Mouse (Mus musculus) kidney, postnatal 0 days (tissue): ENCODE results near the gene Eif3a. TPM values are rescaled to one million over a fixed set of nuclear protein-coding genes. Genes with fewer than 3 reads are reported as not detected.

Experiments used
- ATAC-seq: fragments of 200-750 bp; cut with Nextera tagmentation; replicated peaks from 2 replicates; pipeline ENCODE4 v1.8.0; 2017; ENCODE audit warnings: low read depth, moderate number of reproducible peaks, moderate TSS enrichment, moderate library complexity; ENCODE audit not compliant: low FRiP score
- DNase-seq: peaks from one replicate; pipeline ENCODE4 v3.0.0-alpha.2; 2016; ENCODE audit warnings: low spot score
- H3K27ac ChIP-seq: fragments of 300-500 bp; sonication (generic); 2 replicates; pipeline ENCODE4 v1.5.1; 2014; ENCODE audit warnings: mild to moderate bottlenecking
- H3K27me3 ChIP-seq: fragments of 300-500 bp; sonication (generic); 2 replicates; pipeline ENCODE4 v1.6.1; 2014; ENCODE audit warnings: low read length, mixed read lengths; ENCODE audit not compliant: insufficient read depth
- H3K36me3 ChIP-seq: fragments of 300-500 bp; sonication (generic); 2 replicates; pipeline ENCODE4 v1.6.1; 2014; ENCODE audit warnings: low read length, mixed read lengths; ENCODE audit not compliant: insufficient read depth
- H3K4me1 ChIP-seq: fragments of 300-500 bp; sonication (generic); replicated peaks from 2 replicates; pipeline ENCODE4 v1.6.1; 2014; ENCODE audit warnings: antibody characterized with exemption, low read length, mixed read lengths; ENCODE audit not compliant: insufficient read depth
- H3K4me2 ChIP-seq: fragments of 300-500 bp; sonication (generic); 2 replicates; pipeline ENCODE4 v1.6.1; 2014; ENCODE audit warnings: mild to moderate bottlenecking, low read length, moderate library complexity, mixed read lengths
- H3K4me3 ChIP-seq: fragments of 300-500 bp; sonication (generic); replicated peaks from 2 replicates; pipeline ENCODE4 v1.5.1; 2014; ENCODE audit warnings: low read depth, low read length
- H3K9ac ChIP-seq: fragments of 300-500 bp; sonication (generic); 2 replicates; pipeline ENCODE4 v1.6.1; 2014; ENCODE audit warnings: low read depth, low read length
- H3K9me3 ChIP-seq: fragments of 300-500 bp; sonication (generic); replicated peaks from 2 replicates; pipeline ENCODE4 v1.6.1; 2016; ENCODE audit warnings: low read length, inconsistent platforms, mixed read lengths
- CTCF ChIP-seq: IDR thresholded peaks from 2 replicates; pipeline ENCODE4 v1.5.1; 2016; ENCODE audit warnings: antibody characterized with exemption, low read depth, mild to moderate bottlenecking, moderate library complexity
- WGBS: fragments of 180-500 bp; shearing (Covaris S2); extraction: QIAGEN DNeasy Blood & Tissue Kit; methylation state at CpG from one replicate; pipeline ENCODE4 v1.1.7; 2014; 5-methylcytosine and 5-hydroxymethylcytosine counted together
- polyA plus RNA-seq: library from polyadenylated mRNA; unstranded; fragments of >200 nt; fragmentation: Nextera tagmentation; extraction: Ambion mirVana; gene quantifications from 2 replicates; pipeline ENCODE4 v1.2.1, GENCODE M21; 2015

Eif3a gene
- polyA plus RNA-seq, 1 experiment from 2014 or later, result 97.2 TPM

- ATAC-seq (no peak), DNase-seq (no peak)
- Histone ChIP-seq H3K4me2 (no peak overlapping the region), H3K36me3 (0 out of 2 replicates have a peak, but pooled peaks cover under 1% of the 10 kb centered on the region), H3K27ac (no peak overlapping the region), H3K27me3 (no peaks in the 10 kb centered on the region), H3K4me1 (peaks cover 3% of the 10 kb centered on the region; the same call in 1 of the 2 replicates), H3K4me3 (no peak overlapping the region), H3K9ac (no peak overlapping the region), H3K9me3 (no peaks in the 10 kb centered on the region)
- WGBS, result 85% methylated on average over 2 of the region's 2 CpGs
- TF ChIP-seq CTCF, result no peak
Measured at GRCm38 (mm10) chr19:60809927-60810326, 19.5 kb upstream of the Eif3a start.

- Histone ChIP-seq H3K27ac (no peak overlapping the region), H3K9me3 (no peaks in the 10 kb centered on the region), H3K36me3 (no peaks in the 10 kb centered on the region), H3K9ac (no peak overlapping the region), H3K27me3 (no peaks in the 10 kb centered on the region), H3K4me2 (no peak overlapping the region), H3K4me3 (no peak overlapping the region), H3K4me1 (no peaks in the 10 kb centered on the region)
- no peak for DNase-seq
- no peak for TF ChIP-seq CTCF
- 59% methylated on average over 2 of the region's 2 CpGs for WGBS
- no peak for ATAC-seq
Measured at GRCm38 (mm10) chr19:60804903-60805302, 14.4 kb upstream of the Eif3a start.

GRCm38 (mm10) chr19:60799867-60800569 is 9.6 kb upstream of the Eif3a start:
- H3K27me3 ChIP-seq, result no peaks in the 10 kb centered on the region
- no peak overlapping the region for H3K4me3 ChIP-seq
- DNase-seq (no peak), ATAC-seq (no peak)
- 75% methylated on average over 7 of the region's 7 CpGs for WGBS
- no peaks in the 10 kb centered on the region for H3K36me3 ChIP-seq
- H3K27ac ChIP-seq, result no peak overlapping the region
- H3K4me1 ChIP-seq, result no peaks in the 10 kb centered on the region
- no peak for TF ChIP-seq CTCF
- no peak overlapping the region for H3K4me2 ChIP-seq
- no peak overlapping the region for H3K9ac ChIP-seq
- no peaks in the 10 kb centered on the region for H3K9me3 ChIP-seq

GRCm38 (mm10) chr19:60797415-60797814 is 7.0 kb upstream of the Eif3a start:
- DNase-seq (no peak), ATAC-seq (no peak)
- H3K4me3 ChIP-seq, result no peak overlapping the region
- no peak for TF ChIP-seq CTCF
- no peak overlapping the region for H3K4me2 ChIP-seq
- WGBS, result 80% methylated on average over 2 of the region's 2 CpGs
- H3K27ac ChIP-seq, result no peak overlapping the region
- no peaks in the 10 kb centered on the region for H3K27me3 ChIP-seq
- no peaks in the 10 kb centered on the region for H3K4me1 ChIP-seq
- H3K9me3 ChIP-seq, result no peaks in the 10 kb centered on the region
- no peaks in the 10 kb centered on the region for H3K36me3 ChIP-seq
- H3K9ac ChIP-seq, result no peak overlapping the region

- no peak overlapping the region for H3K27ac ChIP-seq
- no peak for DNase-seq
Measured at GRCm38 (mm10) chr19:60795244-60795643, 4.8 kb upstream of the Eif3a start.

GRCm38 (mm10) chr19:60793170-60793707 is 2.8 kb upstream of the Eif3a start:
- Histone ChIP-seq H3K9me3 (no peaks in the 10 kb centered on the region), H3K4me2 (no peak overlapping the region), H3K27ac (no peak overlapping the region), H3K9ac (no peak overlapping the region), H3K4me3 (no peak overlapping the region), H3K4me1 (no peaks in the 10 kb centered on the region), H3K27me3 (no peaks in the 10 kb centered on the region), H3K36me3 (no peaks in the 10 kb centered on the region)
- ATAC-seq (no peak), DNase-seq (no peak)
- WGBS, result 80% methylated on average over 2 of the region's 2 CpGs
- TF ChIP-seq CTCF, result no peak

More at GRCm38 (mm10) chr19:60795244-60795643, 4.8 kb upstream of the Eif3a start:
- Histone ChIP-seq H3K27me3 (no peaks in the 10 kb centered on the region), H3K4me3 (no peak overlapping the region), H3K9me3 (no peaks in the 10 kb centered on the region), H3K36me3 (no peaks in the 10 kb centered on the region), H3K4me2 (no peak overlapping the region), H3K4me1 (no peaks in the 10 kb centered on the region), H3K9ac (no peak overlapping the region)
- 87% methylated on average over 2 of the region's 2 CpGs for WGBS
- no peak for ATAC-seq
- TF ChIP-seq CTCF, result no peak

- ATAC-seq (no peak), DNase-seq (no peak)
- Histone ChIP-seq H3K9ac (peak overlapping the region; percentile 100), H3K27me3 (no peaks in the 10 kb centered on the region), H3K4me3 (peak overlapping the region; percentile 98), H3K4me2 (peak overlapping the region; percentile 75), H3K4me1 (no peaks in the 10 kb centered on the region; the same call in 1 of the 2 replicates), H3K9me3 (no peaks in the 10 kb centered on the region), H3K36me3 (no peaks in the 10 kb centered on the region), H3K27ac (peak overlapping the region; percentile 100)
- 12% methylated on average over 9 of the region's 9 CpGs for WGBS
- no peak for TF ChIP-seq CTCF
Measured at GRCm38 (mm10) chr19:60791164-60791563, 706 bp upstream of the Eif3a start.
